ENCODE assay signal across 9 mouse cellular contexts in genomic region chr16:17474091-17474490, GRCm38 (mm10). TPM values are rescaled to one million over a fixed set of nuclear protein-coding genes. Genes with fewer than 3 reads are reported as not detected.
A peak's percentile ranks its signal among the peaks of the same experiment; 100 is the strongest.
DNase-seq lines count a peak whose midpoint lies in the region; ATAC-seq lines count a peak whose summit lies in the region.
"Had no signal": no experiment of that assay in that cellular context is flagged by ENCODE, and none has a peak within 500 bp of the region (broad histone marks: within the 10 kb centered on the region; RNA-seq: fewer than 3 reads in every experiment).

No protein-coding gene starts in this region.

- no peak overlapping the region for H3K4me3 ChIP-seq in limb, embryonic 12.5 days (replicated peaks)
- no peak overlapping the region for H3K4me3 ChIP-seq in limb, embryonic 10.5 days
- H3K4me3 ChIP-seq: midbrain, embryonic 12.5 days had no signal

- H3K36me3 ChIP-seq in limb, embryonic 12.5 days: peaks cover 77% of the 10 kb centered on the region
- H3K36me3 ChIP-seq in limb, embryonic 10.5 days: peaks cover 89% of the 10 kb centered on the region

- no peaks in the 10 kb centered on the region for H3K9me3 ChIP-seq in limb, embryonic 12.5 days
- no peaks in the 10 kb centered on the region for H3K9me3 ChIP-seq in limb, embryonic 10.5 days (replicated peaks)
- H3K9me3 ChIP-seq: midbrain, embryonic 12.5 days had no signal

- H3K27ac ChIP-seq in limb, embryonic 12.5 days: no peak overlapping the region
- H3K27ac ChIP-seq in limb, embryonic 10.5 days: no peak overlapping the region
- H3K27ac ChIP-seq: midbrain, embryonic 12.5 days had no signal

- H3K4me2 ChIP-seq in limb, embryonic 12.5 days: no peak overlapping the region
- H3K4me2 ChIP-seq: midbrain, embryonic 12.5 days had no signal

- H3K9ac ChIP-seq in limb, embryonic 12.5 days (replicated peaks): 0 out of 2 replicates have a peak overlapping the region, but pooled peaks have one; percentile 18
- H3K9ac ChIP-seq: midbrain, embryonic 12.5 days had no signal

- DNase-seq in cerebellum, adult 18-20 months: peak; percentile 64 to 66
- DNase-seq in cerebellum, adult 8-10 months: no peak
- DNase-seq in limb, embryonic 10.5 days (ENCODE audit: low spot score): no peak
- peak; percentile 70 for DNase-seq in cerebellum, adult 9-10 months
- peak; percentile 35 to 53 for DNase-seq in kidney, postnatal 36 days
- DNase-seq in thymus, postnatal 0 days (ENCODE audit: low spot score): peak; percentile 48
- DNase-seq in Muller cell, postnatal 12 days (ENCODE audit: inconsistent ontology term): no peak

- ATAC-seq in limb, embryonic 12.5 days (ENCODE audit: insufficient number of reproducible peaks, insufficient read depth, low FRiP score, low TSS enrichment, low read depth): no peak

- H3K27me3 ChIP-seq in limb, embryonic 12.5 days: no peaks in the 10 kb centered on the region
- no peaks in the 10 kb centered on the region for H3K27me3 ChIP-seq in limb, embryonic 10.5 days (ENCODE audit: low read depth, poor library complexity, severe bottlenecking)
- H3K27me3 ChIP-seq: midbrain, embryonic 12.5 days had no signal

- H3K4me1 ChIP-seq in limb, embryonic 12.5 days (replicated peaks): no peaks in the 10 kb centered on the region
- no peaks in the 10 kb centered on the region for H3K4me1 ChIP-seq in limb, embryonic 10.5 days
- H3K4me1 ChIP-seq: midbrain, embryonic 12.5 days had no signal

RNA-seq across cellular contexts. Expression of gene Aifm3, which starts 15.3 kb away (rescaled TPM):
- 0.45 and 0.55 TPM in 2 replicates for polyA plus RNA-seq in limb, embryonic 12.5 days (2016; fragmentation: Nextera tagmentation; extraction: Ambion mirVana)
- polyA plus RNA-seq in limb, embryonic 10.5 days (2016; fragmentation: Nextera tagmentation; extraction: Ambion mirVana): 0.85 and 1.2 TPM in 2 replicates
- 0.40 and 0.42 TPM in 2 replicates for polyA plus RNA-seq in thymus, postnatal 0 days (2015; fragmentation: Nextera tagmentation; extraction: Ambion mirVana)

RNA-seq across cellular contexts. Expression of gene Crkl, which starts 22.3 kb away (rescaled TPM):
- 88.9 and 92.2 TPM in 2 replicates for polyA plus RNA-seq in limb, embryonic 12.5 days (2016; fragmentation: Nextera tagmentation; extraction: Ambion mirVana)
- 83.6 and 84.0 TPM in 2 replicates for polyA plus RNA-seq in limb, embryonic 10.5 days (2016; fragmentation: Nextera tagmentation; extraction: Ambion mirVana)
- 59.8 and 68.0 TPM in 2 replicates for polyA plus RNA-seq in thymus, postnatal 0 days (2015; fragmentation: Nextera tagmentation; extraction: Ambion mirVana)

RNA-seq across cellular contexts. Expression of gene Lztr1, which starts 34.4 kb away (rescaled TPM):
- polyA plus RNA-seq in limb, embryonic 12.5 days (2016; fragmentation: Nextera tagmentation; extraction: Ambion mirVana): 104 and 111 TPM in 2 replicates
- 78.2 and 89.8 TPM in 2 replicates for polyA plus RNA-seq in limb, embryonic 10.5 days (2016; fragmentation: Nextera tagmentation; extraction: Ambion mirVana)
- polyA plus RNA-seq in thymus, postnatal 0 days (2015; fragmentation: Nextera tagmentation; extraction: Ambion mirVana): 30.9 and 36.4 TPM in 2 replicates

RNA-seq across cellular contexts. Expression of gene Thap7, which starts 56.8 kb away (rescaled TPM):
- polyA plus RNA-seq in limb, embryonic 12.5 days (2016; fragmentation: Nextera tagmentation; extraction: Ambion mirVana): 72.0 and 75.6 TPM in 2 replicates
- polyA plus RNA-seq in limb, embryonic 10.5 days (2016; fragmentation: Nextera tagmentation; extraction: Ambion mirVana): 47.8 and 58.9 TPM in 2 replicates
- 79.7 and 81.0 TPM in 2 replicates for polyA plus RNA-seq in thymus, postnatal 0 days (2015; fragmentation: Nextera tagmentation; extraction: Ambion mirVana)

Comparison
In these comparisons a context has a peak if more than half of its experiments do, and no peak if none do; other contexts are left out.
1. DNase-seq: peak in cerebellum, adult 18-20 months (2 of 2), cerebellum, adult 9-10 months (single experiment), kidney, postnatal 36 days (2 of 2) and thymus, postnatal 0 days (single experiment); none in cerebellum, adult 8-10 months (single experiment), limb, embryonic 10.5 days (single experiment) and Muller cell, postnatal 12 days (single experiment).